Comparison of ENCODE assay signal across 13 mouse cellular contexts in the genomic region with DNA sequence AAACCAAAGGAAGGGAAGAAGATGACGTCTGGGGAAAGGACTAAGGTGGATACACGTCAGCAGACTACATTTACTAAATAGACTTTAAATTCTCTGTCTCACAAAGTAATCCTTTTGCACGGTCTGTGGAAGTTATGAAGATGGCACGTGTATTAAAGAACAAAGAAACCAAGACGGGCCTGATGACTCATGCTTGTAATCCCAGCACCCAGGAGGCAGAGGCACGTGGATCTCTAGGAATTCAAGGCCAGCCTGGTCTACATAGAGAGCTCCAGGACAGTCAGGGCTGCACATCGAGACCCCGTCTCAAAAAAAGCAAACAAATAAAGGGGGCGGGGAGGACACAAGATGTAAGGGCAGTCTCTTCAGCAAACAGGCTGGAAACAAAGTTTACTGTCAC. TPM values are rescaled to one million over a fixed set of nuclear protein-coding genes. Genes with fewer than 3 reads are reported as not detected.
"Had no signal": no experiment of that assay in that cellular context is flagged by ENCODE, and none has a peak within 500 bp of the region (broad histone marks: within the 10 kb centered on the region; RNA-seq: fewer than 3 reads in every experiment).

No protein-coding gene starts in this region.

- DNase-seq: cerebellum, postnatal 25 days; cerebellum, postnatal 36 days; embryo, embryonic 11 days; forebrain, postnatal 0 days; gastrocnemius, adult 2 months; gastrocnemius, postnatal 10 days; gastrocnemius, postnatal 14 days; gastrocnemius, postnatal 25 days; gastrocnemius, postnatal 36 days; heart, adult 11 months; heart, adult 18-20 months; heart, adult 2 months had no signal

RNA-seq across cellular contexts. Expression of a gene that starts 45.2 kb away (rescaled TPM):
- polyA plus RNA-seq: erythroblast, embryonic 14.5 days had no signal
